Mouse (Mus musculus): ENCODE measurements around the gene Dedd2. TPM values are rescaled to one million over a fixed set of nuclear protein-coding genes. Genes with fewer than 3 reads are reported as not detected.

Dedd2 gene
- total RNA-seq, 2 experiments from 2014 or later, result 23.7 to 24.1 TPM

GRCm38 (mm10) chr7:25221102-25221883, 878 bp upstream of the Dedd2 start, which contains the start of gene Zfp526:
TSS of gene Zfp526 (plus strand) at chr7:25221425.
- DNase-seq (ENCODE audit: low spot score in 2 of 2), result peak; percentile 98
- Histone ChIP-seq H3K4me3 (peak within 1 kb of the TSS; percentile 99), H3K27ac (peak within 1 kb of the TSS; percentile 93)
- peak; percentile 23; the same call in 1 of the 2 replicates for TF ChIP-seq CTCF (conservative IDR thresholded peaks at IDR 0.05)

GRCm38 (mm10) chr7:25219756-25220456, 509 bp downstream of the Dedd2 start:
- DNase-seq (ENCODE audit: low spot score in 2 of 2), result peak; percentile 94 to 97
- no peak for TF ChIP-seq CTCF (conservative IDR thresholded peaks at IDR 0.05)
- Histone ChIP-seq H3K4me3 (peak overlapping the region; percentile 99), H3K27ac (peak overlapping the region; percentile 93)

GRCm38 (mm10) chr7:25219416-25219750, 1.0 kb downstream of the Dedd2 start:
- peak overlapping the region; percentile 99 for H3K4me3 ChIP-seq
- peak overlapping the region; percentile 93 for H3K27ac ChIP-seq
- DNase-seq (ENCODE audit: low spot score in 2 of 2), result no peak
- no peak for TF ChIP-seq CTCF (conservative IDR thresholded peaks at IDR 0.05)

GRCm38 (mm10) chr7:25218705-25219415, 1.6 kb downstream of the Dedd2 start:
- H3K27ac ChIP-seq, result peak overlapping the region; percentile 93
- H3K4me3 ChIP-seq, result peak overlapping the region; percentile 99
- TF ChIP-seq CTCF (conservative IDR thresholded peaks at IDR 0.05), result peak; percentile 40
- peak in 1 of 2 experiments; percentile 44 for DNase-seq (ENCODE audit: low spot score in 2 of 2)

GRCm38 (mm10) chr7:25217653-25218395, 2.6 kb downstream of the Dedd2 start:
- Histone ChIP-seq H3K27ac (no peak overlapping the region), H3K4me3 (no peak overlapping the region)
- no peak for DNase-seq (ENCODE audit: low spot score in 2 of 2)
- TF ChIP-seq CTCF (conservative IDR thresholded peaks at IDR 0.05), result no peak

GRCm38 (mm10) chr7:25214172-25214571, 6.2 kb downstream of the Dedd2 start:
- no peak for TF ChIP-seq CTCF (conservative IDR thresholded peaks at IDR 0.05)
- DNase-seq (ENCODE audit: low spot score in 2 of 2), result no peak
- H3K27ac ChIP-seq, result no peak overlapping the region
- no peak overlapping the region for H3K4me3 ChIP-seq

GRCm38 (mm10) chr7:25213099-25213498, 7.3 kb downstream of the Dedd2 start:
- no peak for DNase-seq (ENCODE audit: low spot score in 2 of 2)
- Histone ChIP-seq H3K27ac (no peak overlapping the region), H3K4me3 (no peak overlapping the region)
- TF ChIP-seq CTCF (conservative IDR thresholded peaks at IDR 0.05), result no peak

- no peak for TF ChIP-seq CTCF (conservative IDR thresholded peaks at IDR 0.05)
- DNase-seq (ENCODE audit: low spot score in 2 of 2), result no peak
- no peak overlapping the region for H3K4me3 ChIP-seq
- H3K27ac ChIP-seq, result no peak overlapping the region
These were observed 9.9 kb downstream of the Dedd2 start for GRCm38 (mm10) chr7:25210482-25210881.

GRCm38 (mm10) chr7:25209161-25209622, 11.2 kb downstream of the Dedd2 start:
- H3K27ac ChIP-seq, result no peak overlapping the region
- no peak overlapping the region for H3K4me3 ChIP-seq
- no peak for DNase-seq (ENCODE audit: low spot score in 2 of 2)
- TF ChIP-seq CTCF (conservative IDR thresholded peaks at IDR 0.05), result no peak

GRCm38 (mm10) chr7:25206094-25206830, 14.2 kb downstream of the Dedd2 start:
- TF ChIP-seq CTCF (conservative IDR thresholded peaks at IDR 0.05), result no peak
- no peak for DNase-seq (ENCODE audit: low spot score in 2 of 2)
- no peak overlapping the region for H3K4me3 ChIP-seq
- no peak overlapping the region for H3K27ac ChIP-seq

GRCm38 (mm10) chr7:25205355-25206093, 14.9 kb downstream of the Dedd2 start:
- DNase-seq (ENCODE audit: low spot score in 2 of 2), result no peak
- H3K4me3 ChIP-seq, result no peak overlapping the region
- H3K27ac ChIP-seq, result no peak overlapping the region
- TF ChIP-seq CTCF (conservative IDR thresholded peaks at IDR 0.05), result no peak
